Mouse (Mus musculus) kidney, adult 10 weeks (tissue): ENCODE data around the gene Eef1akmt2. TPM values are rescaled to one million over a fixed set of nuclear protein-coding genes. Genes with fewer than 3 reads are reported as not detected.

Experiments
- polyA plus RNA-seq: library from polyadenylated mRNA; stranded (reverse); fragments of 350-450 nt; fragmentation: Illumina TruSeq; extraction: RNeasy Lipid Tissue Mini Kit (QIAGEN cat#74804); gene quantifications from one replicate; pipeline ENCODE4 v1.2.3, GENCODE M21; 2014; ENCODE audit warnings: low read depth, low replicate concordance

Gene Eef1akmt2
- polyA plus RNA-seq: 80.9 TPM

DNA sequence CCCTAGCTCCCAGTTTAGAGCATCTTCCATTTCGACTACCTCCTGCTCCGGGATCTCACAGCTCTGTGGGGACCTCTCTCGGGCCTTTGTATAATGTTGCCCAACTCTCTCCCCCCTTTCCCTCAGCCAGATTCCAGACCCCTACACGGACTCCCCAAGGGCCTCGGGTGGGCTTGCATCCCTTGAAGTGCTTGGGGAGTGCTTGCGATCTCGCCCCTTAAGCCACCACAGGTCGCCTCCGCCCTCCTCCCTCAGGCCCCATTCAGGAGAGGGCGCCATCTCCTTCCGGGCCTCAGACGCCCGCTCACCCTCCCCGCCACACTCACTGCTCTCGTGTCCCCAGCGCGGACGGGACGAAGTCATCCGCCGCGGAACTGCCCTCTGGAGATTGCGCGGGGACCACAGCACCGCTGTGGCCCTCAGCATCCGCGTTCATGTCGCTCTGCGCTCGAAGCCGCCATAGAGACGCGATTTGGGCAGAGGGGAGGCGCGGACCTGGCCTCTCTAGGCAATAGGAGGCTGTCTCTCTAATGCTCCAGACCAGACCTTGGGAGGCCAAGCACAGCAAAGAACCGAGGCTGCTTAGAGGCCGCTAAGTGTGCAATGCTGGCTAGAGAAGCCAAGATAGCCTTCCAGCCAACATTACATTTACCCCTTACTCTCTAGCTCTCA is at the start of gene Eef1akmt2:
Gene Eef1akmt2 (minus strand): TSS at position 501 of the 672 bp plus-strand sequence.

DNA sequence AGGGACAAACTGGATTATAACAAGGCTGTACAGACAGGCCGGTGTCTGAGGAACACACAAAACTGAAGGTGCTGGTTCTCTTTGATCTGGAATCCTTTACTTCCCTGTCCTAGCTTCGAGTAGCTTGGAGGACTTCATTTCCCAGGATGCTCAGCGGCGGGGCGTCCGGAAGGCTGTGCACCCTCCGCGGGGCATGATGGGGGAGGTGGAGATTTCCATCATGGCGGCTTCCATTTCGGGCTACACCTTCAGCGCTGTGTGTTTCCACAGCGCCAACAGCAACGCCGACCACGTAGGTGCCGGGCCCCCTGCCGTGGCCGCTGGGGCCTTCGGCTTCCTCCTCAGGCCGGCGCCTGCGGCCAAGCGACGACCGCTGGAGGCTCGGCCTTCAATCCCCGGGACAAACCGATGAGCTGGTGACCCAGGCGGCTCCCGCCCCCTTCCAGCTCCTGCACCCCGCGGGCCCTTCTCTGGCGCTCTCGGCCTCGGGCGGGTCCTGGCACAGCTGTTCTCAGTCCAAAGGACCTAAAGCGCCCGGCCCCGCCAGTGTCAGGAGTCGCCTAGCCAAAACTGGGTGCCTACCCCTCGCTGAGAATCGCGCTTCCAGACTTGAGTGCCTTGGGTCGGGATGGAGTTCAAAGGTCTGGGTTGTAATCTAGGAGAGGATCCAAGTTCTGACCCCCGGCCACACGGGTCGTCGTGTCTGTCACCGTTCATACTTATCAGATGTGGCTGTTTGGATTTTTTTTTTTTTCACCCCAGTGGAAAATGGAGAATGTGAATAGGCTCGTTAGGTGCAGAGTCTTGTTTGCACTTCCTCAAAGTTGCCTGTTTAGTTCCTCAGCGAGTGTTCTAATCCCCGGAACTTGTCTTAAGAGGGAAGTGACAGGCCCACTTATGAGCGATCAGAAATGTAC is 6.8 kb upstream of the Eef1akmt2 start, which contains the start of gene Abraxas2:
Gene Abraxas2 (plus strand): TSS at position 184 of the 917 bp plus-strand sequence.

DNA sequence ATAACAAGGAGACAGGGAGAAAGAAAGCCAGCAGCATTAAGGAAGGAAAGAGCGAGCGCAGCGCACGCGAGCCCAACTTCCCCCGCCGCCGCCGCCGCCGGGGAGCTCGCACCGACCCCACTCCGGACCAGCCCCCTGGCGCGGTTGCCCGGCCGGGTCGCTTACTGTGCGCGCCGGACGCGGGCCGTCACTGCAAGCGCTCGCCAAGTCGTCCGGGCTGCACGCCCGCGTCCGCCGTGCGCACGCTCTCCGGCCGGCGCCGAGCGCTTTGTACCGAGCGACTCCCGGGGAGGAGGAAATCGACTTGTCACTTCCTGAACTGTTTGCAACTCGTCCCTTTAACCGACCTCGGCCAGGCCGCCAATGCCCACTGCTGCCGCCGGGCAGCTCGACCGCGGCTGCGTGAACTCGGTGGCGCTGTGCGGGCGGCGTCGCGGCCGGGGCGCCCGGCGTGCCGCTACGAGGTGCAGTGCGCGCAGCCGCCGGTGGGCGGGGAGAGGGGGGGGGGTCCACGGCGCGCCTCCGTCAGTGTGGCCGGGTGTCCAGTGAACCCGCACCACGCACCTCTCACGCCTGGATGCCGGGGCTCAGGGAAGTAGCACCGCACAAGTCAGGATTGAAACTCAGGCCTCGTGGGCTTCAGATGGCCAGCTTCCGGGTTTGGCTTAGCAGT is 38.9 kb downstream of the Eef1akmt2 start, which contains the start of gene Fam53b:
Gene Fam53b (minus strand): TSS at position 471 of the 673 bp plus-strand sequence.

Other genes starting within 250 kb of the Eef1akmt2 start
- 1.1 TPM for gene Lhpp, start 242.0 kb downstream of the Eef1akmt2 start, polyA plus RNA-seq
- gene Fam53b, start 38.8 kb downstream of the Eef1akmt2 start, polyA plus RNA-seq: 6.5 TPM
- 75.8 TPM for gene Abraxas2, start 6.6 kb upstream of the Eef1akmt2 start, polyA plus RNA-seq
- gene Zranb1, start 78.5 kb upstream of the Eef1akmt2 start, polyA plus RNA-seq: 40.3 TPM